Mouse (Mus musculus) testis, adult 2 months (tissue): ENCODE results near the gene Ddx18.

Experiments
- CTCF ChIP-seq: fragments of 200-500 bp; IDR thresholded peaks from 2 replicates; pipeline ENCODE4 v1.5.1; 2012; ENCODE audit warnings: low read depth, mild to moderate bottlenecking, inconsistent platforms, low read length, moderate library complexity; ENCODE audit not compliant: control insufficient read depth, insufficient read depth, insufficient replicate concordance
- POLR2A ChIP-seq: fragments of 200-500 bp; IDR thresholded peaks from 2 replicates; pipeline ENCODE4 v1.6.1; 2012; ENCODE audit warnings: low read depth, mild to moderate bottlenecking, inconsistent platforms, low read length, moderate library complexity; ENCODE audit not compliant: control insufficient read depth

DNA sequence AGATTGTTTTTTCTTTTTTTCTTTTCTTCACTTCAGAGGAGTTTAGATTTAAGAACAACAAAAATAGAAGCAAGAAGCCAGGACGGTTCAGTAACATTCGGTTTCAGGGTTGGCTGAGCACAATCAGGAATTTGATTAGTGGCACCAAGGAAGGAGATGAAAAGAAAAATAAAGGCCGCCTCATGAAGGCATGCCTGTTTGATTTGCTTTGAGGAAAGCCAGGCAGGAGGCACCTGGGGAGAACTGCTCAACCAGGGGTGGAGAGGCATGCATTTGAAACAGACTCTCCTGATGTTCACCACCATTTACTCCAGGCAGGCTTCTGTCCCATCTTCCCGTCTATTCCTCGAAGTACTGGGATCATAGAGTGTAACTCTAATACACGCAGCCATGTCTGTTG is 34.1 kb upstream of the Ddx18 start:
- TF ChIP-seq CTCF (no peak), POLR2A (no peak)
